Mouse (Mus musculus) gonadal fat pad, adult 2 months (tissue): ENCODE data around the gene Mrtfa. TPM values are rescaled to one million over a fixed set of nuclear protein-coding genes. Genes with fewer than 3 reads are reported as not detected.
"Not testable (repeated sequence)": the region's sequence is repeated elsewhere in the genome, so short reads cannot be mapped to it uniquely, and the experiment has no call there.

Experiments
- DNase-seq: peaks from one replicate; pipeline ENCODE4 v3.0.0-alpha.2; 2012; ENCODE audit warnings: low read depth
- polyA plus RNA-seq: library from polyadenylated mRNA; depleted of rRNA; stranded (reverse); fragments of >200 nt; gene quantifications from 2 replicates; pipeline ENCODE4 v1.2.3, GENCODE M21; 2012; rRNA removed

Gene Mrtfa
- polyA plus RNA-seq, result 15.5 and 18.2 TPM in 2 replicates

DNA sequence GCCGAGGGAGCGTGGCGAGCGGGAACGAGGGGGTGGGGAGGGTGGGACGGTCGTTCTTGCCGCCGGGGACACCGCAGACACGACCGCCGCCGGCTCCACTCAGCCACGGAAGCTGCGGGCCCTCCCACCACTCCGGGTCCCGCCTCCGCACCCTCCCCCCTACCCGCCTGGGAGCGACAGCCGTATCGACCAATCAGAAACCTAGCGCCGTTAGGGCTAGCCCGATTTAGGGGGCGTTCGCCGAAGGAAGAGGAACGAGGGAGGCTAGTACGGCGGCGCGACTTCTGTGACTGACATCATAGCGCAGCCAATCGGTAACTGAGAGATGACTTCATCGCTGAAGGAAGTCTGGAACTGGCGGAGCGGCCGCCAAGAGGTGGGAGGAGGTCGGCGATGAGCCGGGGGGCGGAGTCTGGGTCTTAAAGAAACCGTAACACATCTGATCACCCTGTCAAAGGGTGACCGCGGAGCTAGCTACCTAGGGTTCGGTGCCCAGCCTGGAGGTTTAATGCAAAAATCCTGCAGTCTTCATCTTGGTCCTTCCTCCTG, at the start of gene Mrtfa:
Mrtfa (minus strand) TSS at position 128 of the 549 bp plus-strand sequence.
- peak; percentile 97 for DNase-seq

GRCm38 (mm10) chr15:81239794-81240343, 49.3 kb upstream of the Mrtfa start:
- no peak for DNase-seq

DNA sequence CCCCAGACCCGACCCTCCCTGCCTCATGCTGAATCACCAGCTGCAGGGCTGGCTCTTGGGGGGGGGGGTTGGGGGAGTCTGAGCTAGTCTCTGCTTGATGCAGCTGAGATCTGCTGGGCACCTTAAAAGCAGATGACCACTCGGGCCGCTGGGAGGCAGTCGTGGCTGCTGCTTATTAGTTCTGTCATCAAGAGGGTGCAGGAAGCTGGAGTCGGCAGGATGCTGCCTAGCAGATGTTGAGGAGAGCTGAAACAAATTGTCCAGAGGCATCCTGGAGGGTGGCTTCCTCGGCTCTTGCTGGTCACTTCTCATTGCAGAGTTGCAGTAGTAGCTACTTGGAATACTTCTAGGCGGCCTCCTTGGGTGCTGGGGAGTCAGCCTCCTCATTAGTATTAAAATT, 48.7 kb upstream of the Mrtfa start:
- DNase-seq, result no peak

- DNase-seq, result no peak
Measured at GRCm38 (mm10) chr15:81237471-81237870, 46.9 kb upstream of the Mrtfa start.

- no peak for DNase-seq
Measured at GRCm38 (mm10) chr15:81236062-81236461, 45.5 kb upstream of the Mrtfa start.

- DNase-seq, result no peak
Measured at GRCm38 (mm10) chr15:81235086-81235920, 44.7 kb upstream of the Mrtfa start, which contains the start of gene Mchr1. Mchr1 (plus strand) TSS chr15:81235499.

- DNase-seq, result no peak
Measured at GRCm38 (mm10) chr15:81231325-81231724, 40.8 kb upstream of the Mrtfa start.

GRCm38 (mm10) chr15:81229791-81230190, 39.2 kb upstream of the Mrtfa start:
- no peak for DNase-seq

DNA sequence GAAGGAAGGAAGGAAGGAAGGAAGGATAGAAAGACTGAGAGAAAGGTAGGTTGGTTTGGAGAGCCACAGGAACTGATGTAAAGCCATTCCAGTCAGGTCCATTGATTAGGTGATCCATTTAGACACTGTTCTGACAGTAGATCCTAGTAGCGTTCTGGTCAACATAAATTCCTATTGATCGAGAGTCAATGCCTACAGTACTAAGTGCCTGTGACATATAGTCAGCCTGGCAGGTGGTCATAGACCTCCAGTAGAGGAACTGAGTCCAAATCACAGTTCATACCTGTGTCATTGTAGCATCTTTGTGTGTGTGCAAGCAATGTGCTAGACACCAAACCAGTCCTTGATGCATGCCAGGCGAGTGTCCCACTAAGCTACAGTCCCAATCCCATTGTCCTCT, 37.7 kb upstream of the Mrtfa start:
- DNase-seq, result no peak

DNA sequence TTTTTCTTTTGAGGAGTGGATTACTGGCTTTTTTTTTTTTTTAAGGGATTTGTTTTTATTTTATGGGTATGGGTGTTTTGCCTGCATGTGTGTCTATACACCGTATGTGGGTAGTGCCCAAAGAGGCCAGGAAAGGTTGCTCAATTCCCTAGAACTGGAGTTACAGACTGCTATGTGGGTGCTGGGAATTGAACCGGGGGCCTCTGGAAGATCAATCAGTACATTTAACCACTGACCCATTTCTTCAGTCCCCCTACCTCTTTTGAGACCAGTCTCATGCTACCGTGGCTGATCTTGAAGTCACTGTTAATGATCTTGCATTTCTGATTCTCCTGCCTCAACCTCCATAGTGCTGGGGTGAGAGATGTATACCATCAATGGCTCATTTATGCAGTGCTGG, 36.7 kb upstream of the Mrtfa start:
- DNase-seq, result no peak

DNA sequence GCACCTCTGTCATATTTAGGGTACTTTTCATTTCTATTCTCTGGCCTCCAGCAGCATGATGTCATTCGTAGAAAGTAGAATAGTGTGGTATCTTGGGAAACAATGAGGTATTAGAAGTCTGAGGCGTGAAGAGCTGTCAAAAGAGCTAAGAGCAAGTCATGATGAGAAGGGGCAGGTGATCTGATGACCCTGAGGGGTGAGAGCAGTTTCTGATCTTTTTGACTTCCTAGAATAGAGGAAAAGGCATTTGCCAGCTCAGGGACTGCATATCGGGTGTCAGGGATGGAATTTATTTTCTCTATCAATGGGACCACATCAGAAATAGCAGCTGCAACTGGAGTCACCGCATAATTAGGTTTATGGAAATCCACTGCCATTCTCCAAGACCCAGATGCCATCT, 36.2 kb upstream of the Mrtfa start:
- DNase-seq, result no peak

GRCm38 (mm10) chr15:81225732-81226131, 35.2 kb upstream of the Mrtfa start:
- DNase-seq, result no peak

DNA sequence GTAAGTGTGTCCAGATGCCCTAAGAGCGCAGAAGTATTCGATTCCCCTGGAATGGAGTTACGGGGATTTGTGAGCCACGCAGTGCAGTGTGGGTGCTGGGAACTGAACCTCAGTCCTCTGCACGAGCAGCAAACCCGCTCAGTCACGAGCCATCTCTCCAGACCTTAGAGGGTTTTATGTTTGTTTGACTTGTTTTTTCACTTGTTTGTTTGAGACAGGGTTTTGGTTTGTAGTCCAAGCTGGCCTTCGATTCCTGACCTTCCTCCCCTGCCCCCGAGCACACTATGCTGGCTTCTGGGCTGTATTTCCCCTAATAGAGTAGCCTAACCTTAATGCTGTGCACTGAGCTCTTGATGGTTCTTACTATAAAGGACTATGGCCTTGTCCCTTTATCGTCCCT, 34.5 kb upstream of the Mrtfa start:
- no peak for DNase-seq

- DNase-seq, result no peak
Measured at GRCm38 (mm10) chr15:81221446-81221845, 30.9 kb upstream of the Mrtfa start.

- not testable (repeated sequence) for DNase-seq
Measured at GRCm38 (mm10) chr15:81220051-81220450, 29.5 kb upstream of the Mrtfa start.

DNA sequence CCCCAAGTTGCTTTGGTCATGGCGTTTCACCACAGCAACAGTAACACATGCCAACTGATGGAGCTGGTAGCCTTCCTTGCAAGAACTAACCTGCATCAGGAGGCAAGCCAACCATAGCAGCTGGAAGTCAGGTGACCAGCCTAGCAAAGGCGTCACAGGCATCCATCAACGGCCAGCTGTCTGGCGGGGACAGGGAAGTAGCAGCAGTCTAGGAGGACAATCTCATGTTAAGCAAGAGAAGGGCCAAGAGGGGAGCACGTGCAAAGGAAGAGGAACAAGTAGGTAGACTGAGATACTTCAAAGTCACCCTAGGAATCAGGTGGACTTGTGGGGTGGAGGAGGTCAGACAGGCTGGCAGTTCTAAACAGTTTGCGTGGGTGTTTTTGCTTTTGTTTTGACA, 28.5 kb upstream of the Mrtfa start:
- no peak for DNase-seq

DNA sequence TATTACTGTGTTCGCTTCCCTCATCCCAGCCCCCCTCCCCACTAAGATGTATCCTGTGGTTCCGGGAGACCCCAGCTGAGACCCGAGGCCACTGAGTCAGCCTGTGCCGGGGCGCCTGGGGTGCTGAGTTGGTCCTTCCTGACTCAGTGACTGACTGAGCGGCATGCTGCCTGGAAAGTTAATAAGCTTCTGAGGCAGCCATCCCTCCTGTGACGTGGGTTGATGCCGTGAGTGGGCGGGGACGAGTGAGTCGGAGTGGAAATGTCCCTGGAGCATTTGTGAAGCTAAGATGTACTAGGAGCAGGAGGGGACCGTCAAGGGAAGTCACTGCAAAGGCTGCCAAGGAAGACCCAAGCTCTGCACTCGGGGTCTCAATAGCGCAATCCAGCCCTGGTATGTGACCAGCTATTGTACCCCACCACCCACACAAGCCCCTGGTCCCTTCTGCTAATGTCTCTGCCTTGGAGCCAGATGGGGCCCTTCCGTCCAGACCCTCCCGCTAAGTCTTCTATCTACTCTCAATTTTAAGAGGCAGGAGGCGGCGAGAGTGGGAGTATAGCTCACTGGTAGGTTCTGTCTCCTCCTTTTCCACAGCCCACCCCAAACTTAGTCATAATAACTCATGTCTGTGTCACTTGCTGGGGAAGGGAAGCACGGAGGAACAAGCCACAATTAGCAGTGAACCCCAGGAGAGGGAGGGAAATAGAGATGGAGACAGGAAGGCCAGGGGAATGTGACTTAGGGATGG, 26.5 kb upstream of the Mrtfa start:
- DNase-seq, result no peak

DNA sequence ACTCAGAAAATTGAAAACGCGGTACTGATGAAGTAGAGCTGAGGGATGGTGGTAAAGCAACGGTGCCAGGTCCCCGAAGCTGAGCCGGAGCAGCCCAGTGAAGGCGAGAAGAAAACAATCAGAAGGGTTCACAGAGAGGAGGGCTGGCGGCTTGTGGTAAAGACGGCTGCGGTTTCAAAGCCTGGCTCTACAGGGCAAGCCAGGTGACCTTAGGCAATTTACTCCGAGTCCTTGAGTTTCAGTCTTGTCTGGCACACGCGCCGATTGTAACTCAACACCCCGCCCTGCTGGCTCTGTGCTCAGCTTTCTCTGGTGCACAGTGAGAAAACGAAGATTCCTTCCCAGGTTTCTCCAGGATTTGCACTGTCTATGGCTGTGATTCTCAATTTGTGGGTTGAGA, 22.4 kb upstream of the Mrtfa start:
- no peak for DNase-seq

DNA sequence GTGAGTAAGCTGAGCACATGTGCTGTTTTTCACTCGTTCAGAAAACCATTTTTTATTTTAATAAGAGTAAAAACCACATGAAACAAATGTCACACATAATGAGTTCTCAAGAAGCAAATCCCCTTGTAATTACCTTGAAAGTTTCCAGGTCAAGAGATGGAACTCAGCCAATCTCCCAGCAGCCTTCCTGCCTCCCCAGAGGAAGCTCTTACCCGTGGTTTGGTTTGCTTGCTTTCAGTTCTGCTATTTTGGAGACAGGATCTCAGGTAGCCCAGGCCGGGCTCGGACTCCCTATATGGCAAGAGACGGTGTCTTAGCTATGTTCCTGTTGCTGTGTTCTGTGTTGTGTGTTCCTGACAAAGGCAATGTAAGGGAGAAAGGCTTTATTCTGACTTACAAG, 19.9 kb upstream of the Mrtfa start:
- no peak for DNase-seq

DNA sequence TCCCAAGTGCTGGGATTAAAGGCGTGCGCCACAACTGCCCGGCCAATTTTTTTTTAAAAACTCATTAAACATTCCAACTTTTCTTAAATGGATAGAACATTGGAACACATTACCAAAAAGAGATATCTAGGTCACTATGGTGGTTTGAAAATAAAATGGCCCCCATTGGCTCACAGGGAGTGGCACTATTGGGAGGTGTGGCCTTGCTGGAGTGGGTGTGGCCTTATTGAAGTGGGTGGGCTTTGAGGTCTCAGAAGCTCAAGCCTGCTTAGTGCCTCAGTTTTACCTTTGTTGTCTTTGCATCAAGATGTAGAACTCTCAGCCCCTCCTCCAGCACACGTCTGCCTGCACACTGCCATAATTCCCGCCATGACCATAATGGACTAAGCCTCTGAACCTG, 11.9 kb upstream of the Mrtfa start:
- DNase-seq, result no peak

GRCm38 (mm10) chr15:81199372-81199959, 8.9 kb upstream of the Mrtfa start:
- no peak for DNase-seq

GRCm38 (mm10) chr15:81198447-81198846, 7.9 kb upstream of the Mrtfa start:
- no peak for DNase-seq
